Mouse (Mus musculus) stomach, embryonic 16.5 days (tissue): ENCODE measurements at regions not wholly inside any gene's neighbourhood (a gene's known extent, or its start where the extent isn't known, plus 50 kb on each side); places are given as distances from the start of the nearest gene placed in this dataset.

ENCODE experiments used
- ATAC-seq: fragments of 200-750 bp; cut with Nextera tagmentation; 2 replicates; pipeline ENCODE4 v1.8.0; 2017; ENCODE audit warnings: moderate number of reproducible peaks, moderate TSS enrichment; ENCODE audit not compliant: insufficient read depth, low FRiP score
- H3K27ac ChIP-seq: fragments of 300-500 bp; sonication (generic); 2 replicates; pipeline ENCODE4 v1.5.1; 2014; ENCODE audit warnings: low read length
- H3K27me3 ChIP-seq: fragments of 300-500 bp; sonication (generic); 2 replicates; pipeline ENCODE4 v1.6.1; 2014; ENCODE audit warnings: low read length, control low read depth, mixed read lengths; ENCODE audit not compliant: control insufficient read depth, insufficient read depth
- H3K36me3 ChIP-seq: fragments of 300-500 bp; sonication (generic); 2 replicates; pipeline ENCODE4 v1.6.1; 2014; ENCODE audit warnings: low read length; ENCODE audit not compliant: control insufficient read depth, insufficient read depth
- H3K4me1 ChIP-seq: fragments of 300-500 bp; sonication (generic); 2 replicates; pipeline ENCODE4 v1.6.1; 2014; ENCODE audit warnings: low read length, control low read depth, mixed read lengths; ENCODE audit not compliant: control insufficient read depth, insufficient read depth
- H3K4me2 ChIP-seq: fragments of 300-500 bp; sonication (generic); 2 replicates; pipeline ENCODE4 v1.6.1; 2014; ENCODE audit warnings: low read depth, low read length, mixed read lengths
- H3K4me3 ChIP-seq: fragments of 300-500 bp; sonication (generic); replicated peaks from 2 replicates; pipeline ENCODE4 v1.5.1; 2014; ENCODE audit warnings: mild to moderate bottlenecking, low read length
- H3K9ac ChIP-seq: fragments of 300-500 bp; sonication (generic); 2 replicates; pipeline ENCODE4 v1.6.1; 2014; ENCODE audit warnings: low read length
- H3K9me3 ChIP-seq: fragments of 300-500 bp; sonication (generic); replicated peaks from 2 replicates; pipeline ENCODE4 v1.6.1; 2016; ENCODE audit warnings: low read length, control low read depth; ENCODE audit not compliant: control insufficient read depth
- WGBS: fragments of 180-500 bp; shearing (Covaris S2); extraction: QIAGEN DNeasy Blood & Tissue Kit; methylation state at CpG from one replicate; pipeline ENCODE4 v1.1.7; 2014; 5-methylcytosine and 5-hydroxymethylcytosine counted together

DNA sequence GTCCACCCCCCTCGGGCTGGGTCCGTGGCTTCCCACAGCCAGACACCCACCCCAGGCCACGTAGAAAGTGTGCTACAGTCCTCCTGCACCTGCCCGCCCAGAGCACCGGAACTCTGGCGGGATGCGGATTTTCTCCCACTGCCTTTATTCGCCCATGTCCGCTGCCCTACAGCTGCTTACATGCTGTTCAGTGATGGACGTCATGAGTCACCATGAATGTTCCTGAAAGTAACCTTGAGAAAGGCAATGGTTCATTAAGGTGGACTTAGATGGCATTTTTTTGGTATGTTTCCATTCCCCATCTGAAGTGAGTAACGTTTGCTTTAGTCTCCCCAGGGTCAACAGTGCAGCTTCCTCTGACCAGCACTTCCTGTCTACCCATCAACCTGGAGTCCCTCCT, 497.8 kb downstream of the Dcdc2c start:
- H3K36me3 ChIP-seq = no peaks in the 10 kb centered on the region
- no peaks in the 10 kb centered on the region for H3K4me1 ChIP-seq
- H3K27me3 ChIP-seq = no peaks in the 10 kb centered on the region
- H3K4me3 ChIP-seq = no peak overlapping the region
- no peak overlapping the region for H3K9ac ChIP-seq
- no peak overlapping the region for H3K4me2 ChIP-seq
- H3K9me3 ChIP-seq = no peaks in the 10 kb centered on the region
- H3K27ac ChIP-seq = no peak overlapping the region
- ATAC-seq = no peak
- WGBS = 88% methylated on average over 11 of the region's 11 CpGs

DNA sequence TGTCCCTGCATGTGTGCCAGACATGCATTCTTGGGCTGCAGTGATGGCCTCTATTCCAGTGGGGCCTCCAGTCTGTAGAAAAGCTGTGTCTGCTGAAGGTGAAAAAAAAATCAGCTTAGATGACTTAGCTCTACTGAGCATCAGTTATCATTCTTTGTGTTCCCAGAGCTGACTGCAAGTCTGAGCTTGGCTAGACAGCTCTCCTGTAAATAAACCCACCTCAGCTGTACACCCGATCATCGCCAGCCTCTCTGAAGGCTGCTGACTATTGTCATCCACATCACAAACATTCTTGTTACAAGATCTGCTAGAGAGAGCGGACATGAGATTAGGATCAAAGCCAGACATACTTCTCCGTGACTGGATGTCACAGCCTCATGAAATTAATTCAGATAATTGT, 504.2 kb downstream of the Dcdc2c start:
- ATAC-seq = no peak
- no peak overlapping the region for H3K4me2 ChIP-seq
- H3K27me3 ChIP-seq = no peaks in the 10 kb centered on the region
- no peak overlapping the region for H3K4me3 ChIP-seq
- 39% methylated on average over 4 of the region's 4 CpGs for WGBS
- H3K4me1 ChIP-seq = no peaks in the 10 kb centered on the region
- H3K9me3 ChIP-seq = no peaks in the 10 kb centered on the region
- no peak overlapping the region for H3K9ac ChIP-seq
- no peak overlapping the region for H3K27ac ChIP-seq
- H3K36me3 ChIP-seq = no peaks in the 10 kb centered on the region

DNA sequence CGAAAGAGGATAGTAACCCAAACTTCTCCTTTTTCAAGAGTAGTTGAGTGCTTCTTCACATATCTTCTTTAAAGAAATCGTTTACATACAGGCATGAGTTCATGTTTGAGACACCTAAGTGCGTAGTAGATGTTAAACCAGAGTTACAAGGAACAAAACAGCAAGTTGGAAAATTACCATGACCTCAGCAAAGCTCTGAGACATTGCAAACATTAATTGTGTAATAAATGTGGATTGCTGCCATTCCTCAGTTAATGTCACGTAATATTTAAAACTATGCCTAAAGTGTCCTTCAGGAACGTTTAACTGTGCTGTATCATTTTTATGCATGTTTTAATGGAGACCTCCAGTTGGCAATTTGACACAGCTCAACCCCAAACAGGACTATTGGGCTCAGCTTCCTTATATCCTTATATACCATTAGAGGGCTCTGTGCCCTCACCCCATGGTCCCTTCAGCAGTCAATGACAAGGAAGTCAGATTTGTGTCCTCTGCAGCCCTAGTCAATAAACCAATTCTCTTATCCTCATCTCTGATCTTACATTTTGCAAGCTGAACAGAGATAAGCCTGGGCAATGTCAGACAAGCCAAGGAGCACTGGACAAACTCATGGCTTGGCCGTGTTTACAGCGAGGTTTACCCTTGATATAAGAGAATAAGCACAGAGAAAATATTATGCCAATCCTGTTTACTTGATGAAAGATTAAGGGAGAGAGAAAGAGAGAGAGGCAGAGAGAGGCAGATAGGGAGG, 513.9 kb downstream of the Dcdc2c start:
- Histone ChIP-seq H3K4me1 (no peaks in the 10 kb centered on the region), H3K36me3 (no peaks in the 10 kb centered on the region), H3K27me3 (no peaks in the 10 kb centered on the region), H3K9me3 (no peaks in the 10 kb centered on the region), H3K4me2 (no peak overlapping the region), H3K27ac (no peak overlapping the region), H3K4me3 (no peak overlapping the region), H3K9ac (no peak overlapping the region)
- ATAC-seq = no peak
- 61% methylated on average over 7 of the region's 7 CpGs for WGBS

DNA sequence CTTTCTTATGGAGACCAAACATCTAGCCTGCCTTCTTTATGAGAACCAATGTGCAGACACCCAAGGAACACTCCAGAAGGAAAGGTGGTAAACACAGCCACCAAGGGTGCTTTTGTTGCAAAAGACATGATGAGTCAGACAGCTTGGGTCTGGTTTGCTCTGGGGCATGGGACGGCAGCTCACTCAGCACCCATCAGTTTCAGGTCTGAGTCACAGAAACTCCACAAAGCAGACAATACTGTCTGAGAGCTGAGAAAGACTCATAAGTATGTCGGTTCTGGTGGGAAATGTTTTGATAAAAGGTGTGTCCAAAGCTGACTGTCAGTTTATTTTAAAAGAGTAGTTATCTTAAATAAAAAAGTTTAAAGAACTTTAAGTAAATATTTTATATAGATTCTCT, 553.0 kb downstream of the Dcdc2c start:
- H3K36me3 ChIP-seq = no peaks in the 10 kb centered on the region
- ATAC-seq = no peak

DNA sequence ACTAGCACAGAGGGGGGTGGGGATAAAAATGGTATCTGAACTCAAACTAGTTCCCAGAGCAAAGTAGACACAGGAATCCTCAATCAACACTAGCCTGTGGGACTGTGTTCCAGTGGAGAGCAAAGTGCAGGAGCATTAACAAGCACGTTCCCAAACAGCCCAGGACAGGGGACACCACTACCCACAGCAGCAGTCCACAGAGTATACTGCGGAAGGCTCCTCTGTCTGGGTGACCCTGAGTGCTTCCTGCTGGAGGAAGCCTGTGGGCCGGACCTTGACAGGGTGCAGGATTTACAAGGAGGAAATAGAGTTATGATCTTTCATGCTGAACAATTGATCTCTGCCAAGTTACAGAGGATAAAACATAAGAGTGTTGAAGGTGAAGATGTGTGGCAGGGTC, 560.0 kb downstream of the Dcdc2c start:
- H3K9ac ChIP-seq = no peak overlapping the region
- no peaks in the 10 kb centered on the region for H3K9me3 ChIP-seq
- no peak for ATAC-seq
- H3K27me3 ChIP-seq = no peaks in the 10 kb centered on the region
- no peak overlapping the region for H3K4me3 ChIP-seq
- no peaks in the 10 kb centered on the region for H3K4me1 ChIP-seq
- 53% methylated on average over 3 of the region's 3 CpGs for WGBS
- H3K27ac ChIP-seq = no peak overlapping the region
- no peak overlapping the region for H3K4me2 ChIP-seq
- H3K36me3 ChIP-seq = no peaks in the 10 kb centered on the region

More for the DNA sequence above, 553.0 kb downstream of the Dcdc2c start:
- Histone ChIP-seq H3K9ac (no peak overlapping the region), H3K9me3 (no peaks in the 10 kb centered on the region), H3K27me3 (no peaks in the 10 kb centered on the region), H3K27ac (no peak overlapping the region), H3K4me3 (no peak overlapping the region), H3K4me1 (no peaks in the 10 kb centered on the region), H3K4me2 (no peak overlapping the region)
- 40% methylated on average over 2 of the region's 2 CpGs for WGBS

DNA sequence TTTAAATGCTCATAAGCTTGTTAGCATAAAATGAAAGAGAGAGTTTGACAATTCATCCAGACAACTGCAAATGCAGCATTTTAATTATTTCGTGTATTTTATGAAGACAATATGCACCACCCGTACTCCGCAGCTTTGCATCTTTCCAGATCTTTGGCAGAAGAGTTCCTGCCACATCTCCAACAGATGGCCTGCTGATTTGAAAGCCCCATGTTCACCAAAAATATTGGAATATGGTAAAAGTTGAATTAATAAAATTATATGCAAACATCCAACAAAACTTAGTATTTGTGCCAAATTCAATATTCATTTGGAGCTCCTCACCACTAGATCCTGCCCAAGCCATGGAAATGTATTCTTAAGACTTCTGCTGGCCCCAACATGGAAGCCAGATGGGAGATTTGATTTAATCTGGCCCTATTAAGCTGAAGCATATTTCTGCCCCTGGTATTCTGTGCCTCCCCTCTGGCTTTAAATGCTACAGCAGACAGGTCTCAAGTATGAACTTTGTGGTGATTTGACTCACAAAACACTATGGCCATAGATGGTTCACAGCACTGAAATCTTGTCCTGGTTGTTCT, 567.8 kb downstream of the Dcdc2c start:
- H3K9me3 ChIP-seq = no peaks in the 10 kb centered on the region
- H3K27ac ChIP-seq = no peak overlapping the region
- H3K27me3 ChIP-seq = no peaks in the 10 kb centered on the region
- no peaks in the 10 kb centered on the region for H3K36me3 ChIP-seq
- WGBS = 82% methylated on average over 3 of the region's 3 CpGs
- ATAC-seq = no peak
- no peaks in the 10 kb centered on the region for H3K4me1 ChIP-seq
- H3K4me2 ChIP-seq = no peak overlapping the region
- no peak overlapping the region for H3K9ac ChIP-seq
- H3K4me3 ChIP-seq = no peak overlapping the region

DNA sequence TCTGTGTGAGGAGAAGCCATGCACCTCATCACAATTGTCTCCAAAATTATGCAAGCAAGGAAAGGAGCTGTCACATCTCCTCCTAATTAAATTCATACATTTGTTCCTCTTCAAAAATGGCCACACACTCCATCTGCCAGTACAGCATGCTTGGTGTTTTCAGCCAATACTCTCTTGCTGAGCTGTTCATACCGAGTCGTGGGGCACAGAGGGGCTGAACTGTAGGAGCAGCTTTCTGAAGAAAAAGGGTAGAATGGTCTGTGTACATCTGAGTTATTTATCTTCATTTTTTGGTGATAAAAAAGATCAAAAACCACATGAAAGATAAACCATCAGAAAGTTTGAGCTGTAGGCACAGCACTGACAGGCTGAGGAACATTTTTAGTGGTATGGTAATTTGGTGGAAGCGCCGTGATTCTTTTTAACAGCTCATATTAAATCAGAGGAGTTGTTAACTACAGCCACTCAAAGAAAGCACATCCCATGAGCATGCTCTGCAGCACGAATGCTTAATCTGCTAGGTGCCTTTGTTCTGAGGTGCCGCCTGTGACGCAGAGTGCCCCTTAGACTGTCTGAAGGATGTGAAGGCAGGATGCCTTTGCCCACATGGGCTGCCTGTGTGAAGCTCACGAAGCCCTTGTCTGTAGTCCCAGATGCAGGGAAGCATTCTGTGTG, 573.8 kb downstream of the Dcdc2c start:
- no peaks in the 10 kb centered on the region for H3K9me3 ChIP-seq
- no peaks in the 10 kb centered on the region for H3K27me3 ChIP-seq
- 0 out of 2 replicates have a peak, but pooled peaks cover 4% of the 10 kb centered on the region for H3K4me1 ChIP-seq
- no peak overlapping the region for H3K9ac ChIP-seq
- no peak overlapping the region for H3K4me2 ChIP-seq
- H3K27ac ChIP-seq = no peak overlapping the region
- 52% methylated on average over 8 of the region's 8 CpGs for WGBS
- no peak for ATAC-seq
- no peaks in the 10 kb centered on the region for H3K36me3 ChIP-seq
- H3K4me3 ChIP-seq = no peak overlapping the region

DNA sequence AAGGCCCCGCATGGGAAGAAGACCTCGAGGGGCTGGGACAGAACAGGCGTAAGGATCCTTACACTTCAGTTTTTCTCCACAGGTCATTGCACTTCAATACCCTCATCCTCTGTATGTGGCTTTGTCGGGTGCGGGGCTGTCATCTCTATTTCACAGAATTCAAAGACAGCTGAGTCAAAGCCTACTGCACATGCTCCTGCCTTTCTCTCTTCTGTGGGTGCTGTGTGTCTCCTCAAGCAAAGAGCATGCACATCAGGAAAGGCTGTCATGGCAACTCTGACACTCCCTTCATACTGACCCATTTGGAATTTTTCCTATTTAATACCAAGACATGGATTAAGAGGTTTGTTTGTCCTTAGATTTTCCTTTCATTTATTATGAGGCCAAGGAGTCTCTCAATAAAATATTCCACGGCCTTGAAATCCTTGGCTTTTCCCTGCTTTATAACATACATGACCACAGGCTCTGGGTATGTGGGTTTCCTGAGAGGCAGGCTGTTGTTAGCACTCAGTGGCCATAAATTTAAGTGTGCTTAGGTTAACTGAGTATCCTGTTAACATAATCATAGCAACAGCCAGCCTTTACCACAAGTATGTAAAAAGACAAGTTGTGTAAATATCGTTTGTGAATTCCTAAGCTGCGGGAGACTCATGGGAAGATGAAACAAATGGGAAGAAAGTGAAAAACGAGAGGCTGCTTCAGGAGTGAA, 574.5 kb downstream of the Dcdc2c start:
- no peak overlapping the region for H3K4me3 ChIP-seq
- H3K36me3 ChIP-seq = no peaks in the 10 kb centered on the region
- 50% methylated on average over 9 of the region's 9 CpGs for WGBS
- H3K27me3 ChIP-seq = no peaks in the 10 kb centered on the region
- no peak overlapping the region for H3K9ac ChIP-seq
- H3K4me2 ChIP-seq = no peak overlapping the region
- no peak overlapping the region for H3K27ac ChIP-seq
- no peaks in the 10 kb centered on the region for H3K9me3 ChIP-seq
- 0 out of 2 replicates have a peak, but pooled peaks cover 4% of the 10 kb centered on the region for H3K4me1 ChIP-seq
- ATAC-seq = no peak

DNA sequence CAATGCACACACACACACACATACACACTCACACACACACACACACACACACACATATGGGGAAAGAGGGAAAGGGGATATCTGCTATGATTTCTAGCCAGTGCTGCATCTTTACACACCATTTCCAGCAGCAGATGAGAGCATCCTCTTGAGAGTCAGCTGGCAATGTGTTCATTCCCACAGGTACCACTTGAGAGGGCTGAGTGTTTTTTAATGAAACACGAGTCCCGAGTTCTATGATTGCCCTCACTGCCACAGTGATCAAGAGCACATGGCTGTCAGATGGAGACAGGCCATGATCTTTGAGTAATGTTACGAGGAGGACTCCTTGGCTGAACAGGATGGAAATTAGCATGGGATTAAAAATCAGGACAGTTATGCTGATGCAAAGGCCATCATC, 589.3 kb downstream of the Dcdc2c start:
- Histone ChIP-seq H3K36me3 (no peaks in the 10 kb centered on the region), H3K9me3 (no peaks in the 10 kb centered on the region)
- WGBS = 65% methylated on average over 3 of the region's 3 CpGs

More for the DNA sequence above, 589.3 kb downstream of the Dcdc2c start:
- no peak overlapping the region for H3K27ac ChIP-seq
- H3K4me1 ChIP-seq = no peaks in the 10 kb centered on the region
- H3K4me3 ChIP-seq = no peak overlapping the region
- H3K27me3 ChIP-seq = no peaks in the 10 kb centered on the region
- no peak overlapping the region for H3K9ac ChIP-seq
- no peak for ATAC-seq
- no peak overlapping the region for H3K4me2 ChIP-seq
